Mouse (Mus musculus) kidney, embryonic 14.5 days (tissue): ENCODE measurements at regions not wholly inside any gene's neighbourhood (a gene's known extent, or its start where the extent isn't known, plus 50 kb on each side); places are given as distances from the start of the nearest gene placed in this dataset.

ENCODE experiments used
- ATAC-seq: fragments of 200-750 bp; cut with Nextera tagmentation; 2 replicates; pipeline ENCODE4 v1.8.0; 2017; ENCODE audit warnings: moderate number of reproducible peaks, mild to moderate bottlenecking, moderate TSS enrichment, moderate library complexity; ENCODE audit not compliant: low FRiP score, low TSS enrichment
- H3K27ac ChIP-seq: fragments of 300-500 bp; sonication (generic); 2 replicates; pipeline ENCODE4 v1.5.1; 2014; ENCODE audit warnings: low read depth, mild to moderate bottlenecking, low read length, moderate library complexity, mixed read lengths
- H3K27me3 ChIP-seq: fragments of 300-500 bp; sonication (generic); 2 replicates; pipeline ENCODE4 v1.6.1; 2014; ENCODE audit warnings: mild to moderate bottlenecking, low read length; ENCODE audit not compliant: control insufficient read depth, insufficient read depth
- H3K36me3 ChIP-seq: fragments of 300-500 bp; sonication (generic); 2 replicates; pipeline ENCODE4 v1.6.1; 2014; ENCODE audit warnings: low read length, mixed read lengths; ENCODE audit not compliant: control insufficient read depth, insufficient read depth
- H3K4me1 ChIP-seq: fragments of 300-500 bp; sonication (generic); 2 replicates; pipeline ENCODE4 v1.6.1; 2014; ENCODE audit warnings: low read length, mixed read lengths; ENCODE audit not compliant: control insufficient read depth, insufficient read depth
- H3K4me2 ChIP-seq: fragments of 300-500 bp; sonication (generic); replicated peaks from 2 replicates; pipeline ENCODE4 v1.6.1; 2014; ENCODE audit warnings: low read depth, mild to moderate bottlenecking, low read length
- H3K4me3 ChIP-seq: fragments of 300-500 bp; sonication (generic); 2 replicates; pipeline ENCODE4 v1.5.1; 2014; ENCODE audit warnings: mild to moderate bottlenecking, low read length
- H3K9ac ChIP-seq: fragments of 300-500 bp; sonication (generic); 2 replicates; pipeline ENCODE4 v1.6.1; 2014; ENCODE audit warnings: low read depth, mild to moderate bottlenecking, low read length, moderate library complexity
- H3K9me3 ChIP-seq: fragments of 300-500 bp; sonication (generic); 2 replicates; pipeline ENCODE4 v1.6.1; 2016; ENCODE audit warnings: low read length; ENCODE audit not compliant: control insufficient read depth
- WGBS: fragments of 180-500 bp; shearing (Covaris S2); extraction: QIAGEN DNeasy Blood & Tissue Kit; methylation state at CpG from one replicate; pipeline ENCODE4 v1.1.7; 2014; 5-methylcytosine and 5-hydroxymethylcytosine counted together

GRCm38 (mm10) chr17:84117756-84118155 is 70.0 kb downstream of the Zfp36l2 start:
- Histone ChIP-seq H3K9me3 (no peaks in the 10 kb centered on the region), H3K9ac (no peak overlapping the region), H3K4me3 (no peak overlapping the region), H3K27me3 (no peaks in the 10 kb centered on the region), H3K36me3 (no peaks in the 10 kb centered on the region), H3K4me2 (no peak overlapping the region), H3K27ac (no peak overlapping the region), H3K4me1 (peaks cover 19% of the 10 kb centered on the region; the same call in 1 of the 2 replicates)
- ATAC-seq, result no peak
- 52% methylated on average over 1 of the region's 1 CpGs for WGBS

GRCm38 (mm10) chr17:84116340-84117279 is 71.1 kb downstream of the Zfp36l2 start:
- Histone ChIP-seq H3K4me2 (no peak overlapping the region), H3K27me3 (no peaks in the 10 kb centered on the region), H3K4me3 (no peak overlapping the region), H3K36me3 (no peaks in the 10 kb centered on the region), H3K9ac (no peak overlapping the region), H3K9me3 (no peaks in the 10 kb centered on the region), H3K4me1 (peaks cover 31% of the 10 kb centered on the region), H3K27ac (no peak overlapping the region)
- no peak for ATAC-seq
- WGBS, result 90% methylated on average over 17 of the region's 17 CpGs

GRCm38 (mm10) chr17:84115957-84116339 is 71.8 kb downstream of the Zfp36l2 start:
- Histone ChIP-seq H3K27ac (no peak overlapping the region), H3K4me3 (no peak overlapping the region), H3K9ac (no peak overlapping the region), H3K36me3 (no peaks in the 10 kb centered on the region), H3K27me3 (no peaks in the 10 kb centered on the region), H3K4me1 (peaks cover 31% of the 10 kb centered on the region), H3K4me2 (no peak overlapping the region), H3K9me3 (no peaks in the 10 kb centered on the region)
- WGBS, result 87% methylated on average over 3 of the region's 3 CpGs
- ATAC-seq, result no peak

- WGBS, result 70% methylated on average over 8 of the region's 8 CpGs
- no peak overlapping the region for H3K27ac ChIP-seq
- H3K4me1 ChIP-seq, result peaks cover 31% of the 10 kb centered on the region
- H3K9me3 ChIP-seq, result no peaks in the 10 kb centered on the region
- ATAC-seq, result no peak
- no peak overlapping the region for H3K9ac ChIP-seq
- no peaks in the 10 kb centered on the region for H3K27me3 ChIP-seq
- H3K4me2 ChIP-seq, result no peak overlapping the region
- H3K4me3 ChIP-seq, result no peak overlapping the region
- H3K36me3 ChIP-seq, result no peaks in the 10 kb centered on the region
These were observed 72.6 kb downstream of the Zfp36l2 start for GRCm38 (mm10) chr17:84115133-84115532.

GRCm38 (mm10) chr17:84114279-84114994 is 73.3 kb downstream of the Zfp36l2 start:
- Histone ChIP-seq H3K27me3 (no peaks in the 10 kb centered on the region), H3K4me3 (no peak overlapping the region), H3K9ac (0 out of 2 replicates have a peak overlapping the region, but pooled peaks have one; percentile 12), H3K4me2 (no peak overlapping the region), H3K9me3 (no peaks in the 10 kb centered on the region), H3K36me3 (no peaks in the 10 kb centered on the region), H3K27ac (no peak overlapping the region), H3K4me1 (peaks cover 31% of the 10 kb centered on the region)
- 63% methylated on average over 9 of the region's 9 CpGs for WGBS
- ATAC-seq, result peak; percentile 11; the same call in 1 of the 2 replicates

GRCm38 (mm10) chr17:84113608-84114278 is 74.0 kb downstream of the Zfp36l2 start:
- H3K27ac ChIP-seq, result no peak overlapping the region
- no peaks in the 10 kb centered on the region for H3K9me3 ChIP-seq
- no peak overlapping the region for H3K4me2 ChIP-seq
- 0 out of 2 replicates have a peak overlapping the region, but pooled peaks have one; percentile 12 for H3K9ac ChIP-seq
- peaks cover 27% of the 10 kb centered on the region for H3K4me1 ChIP-seq
- H3K36me3 ChIP-seq, result no peaks in the 10 kb centered on the region
- peak; percentile 87 for ATAC-seq
- WGBS, result 21% methylated on average over 8 of the region's 8 CpGs
- no peaks in the 10 kb centered on the region for H3K27me3 ChIP-seq
- H3K4me3 ChIP-seq, result no peak overlapping the region

GRCm38 (mm10) chr17:84112411-84113031 is 75.2 kb downstream of the Zfp36l2 start:
- Histone ChIP-seq H3K27ac (peak overlapping the region; percentile 44; the same call in 1 of the 2 replicates), H3K4me2 (no peak overlapping the region), H3K9ac (no peak overlapping the region), H3K4me3 (no peak overlapping the region), H3K27me3 (no peaks in the 10 kb centered on the region), H3K4me1 (peaks cover 16% of the 10 kb centered on the region), H3K9me3 (no peaks in the 10 kb centered on the region), H3K36me3 (no peaks in the 10 kb centered on the region)
- WGBS, result 37% methylated on average over 6 of the region's 6 CpGs
- ATAC-seq, result no peak; the same call in 1 of the 2 replicates

- Histone ChIP-seq H3K27ac (peak overlapping the region; percentile 44; the same call in 1 of the 2 replicates), H3K36me3 (no peaks in the 10 kb centered on the region), H3K4me3 (no peak overlapping the region), H3K9ac (no peak overlapping the region), H3K4me2 (no peak overlapping the region), H3K9me3 (no peaks in the 10 kb centered on the region), H3K27me3 (no peaks in the 10 kb centered on the region), H3K4me1 (peaks cover 16% of the 10 kb centered on the region)
- no peak for ATAC-seq
- 75% methylated on average over 10 of the region's 10 CpGs for WGBS
These were observed 75.9 kb downstream of the Zfp36l2 start for GRCm38 (mm10) chr17:84111787-84112370.
